In the genomic region with DNA sequence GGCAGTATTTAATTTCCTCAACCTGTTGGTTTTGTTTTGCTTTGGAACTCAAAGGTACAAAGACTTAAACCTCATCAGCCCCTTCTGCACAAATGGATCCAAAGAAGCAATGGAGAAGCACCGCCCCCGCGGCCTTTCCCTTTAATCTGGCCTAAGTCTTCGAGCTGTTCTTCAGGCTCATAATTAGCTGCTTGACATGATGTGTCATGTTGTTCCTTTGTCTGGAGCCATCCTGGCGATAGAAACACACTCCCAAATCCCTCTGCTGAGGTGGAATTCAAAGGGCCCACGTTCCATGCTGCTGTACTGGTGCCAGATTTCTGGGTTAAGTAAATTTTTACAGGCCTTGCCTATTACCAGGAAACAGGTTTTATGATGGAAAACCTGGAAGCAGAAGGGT, we compare ENCODE assay signal across 20 mouse cellular contexts.
A peak's percentile ranks its signal among the peaks of the same experiment; 100 is the strongest.
DNase-seq lines count a peak whose midpoint lies in the region; ATAC-seq lines count a peak whose summit lies in the region.
"Had no signal": no experiment of that assay in that cellular context is flagged by ENCODE, and none has a peak within 500 bp of the region (broad histone marks: within the 10 kb centered on the region; RNA-seq: fewer than 3 reads in every experiment).

No protein-coding gene starts in this region.

- no peak overlapping the region for H3K27ac ChIP-seq in forebrain, embryonic 14.5 days (ENCODE audit: low read depth, low read length)
- H3K27ac ChIP-seq in forebrain, embryonic 16.5 days (ENCODE audit: low read length): no peak overlapping the region
- no peak overlapping the region for H3K27ac ChIP-seq in embryonic facial prominence, embryonic 11.5 days (replicated peaks; ENCODE audit: low read depth, low read length)
- peak overlapping the region; percentile 67 for H3K27ac ChIP-seq in limb, embryonic 13.5 days
- H3K27ac ChIP-seq: gastrocnemius, adult 2 months; limb, embryonic 15.5 days; midbrain, embryonic 12.5 days; stomach, embryonic 15.5 days had no signal

- no peak overlapping the region for H3K4me3 ChIP-seq in forebrain, embryonic 14.5 days (ENCODE audit: low read depth, low read length)
- no peak overlapping the region for H3K4me3 ChIP-seq in forebrain, embryonic 16.5 days (replicated peaks; ENCODE audit: low read length)
- H3K4me3 ChIP-seq in embryonic facial prominence, embryonic 11.5 days (ENCODE audit: low read depth, low read length): no peak overlapping the region
- no peak overlapping the region for H3K4me3 ChIP-seq in limb, embryonic 13.5 days
- H3K4me3 ChIP-seq: gastrocnemius, adult 2 months; limb, embryonic 15.5 days; midbrain, embryonic 12.5 days; stomach, embryonic 15.5 days had no signal

- H3K9me3 ChIP-seq in forebrain, embryonic 14.5 days (replicated peaks; ENCODE audit: control insufficient read depth, low read length): no peaks in the 10 kb centered on the region
- no peaks in the 10 kb centered on the region for H3K9me3 ChIP-seq in forebrain, embryonic 16.5 days (ENCODE audit: control insufficient read depth, low read length)
- no peaks in the 10 kb centered on the region for H3K9me3 ChIP-seq in embryonic facial prominence, embryonic 11.5 days (replicated peaks; ENCODE audit: control insufficient read depth, low read length)
- H3K9me3 ChIP-seq in limb, embryonic 13.5 days: no peaks in the 10 kb centered on the region
- H3K9me3 ChIP-seq: limb, embryonic 15.5 days; midbrain, embryonic 12.5 days; stomach, embryonic 15.5 days had no signal

- H3K27me3 ChIP-seq in forebrain, embryonic 14.5 days (replicated peaks; ENCODE audit: control insufficient read depth, insufficient read depth, low read length): peaks cover 34% of the 10 kb centered on the region
- peaks cover 17% of the 10 kb centered on the region; the same call in 1 of the 2 replicates for H3K27me3 ChIP-seq in forebrain, embryonic 16.5 days (replicated peaks; ENCODE audit: control insufficient read depth, insufficient read depth, low read length)
- no peaks in the 10 kb centered on the region for H3K27me3 ChIP-seq in embryonic facial prominence, embryonic 11.5 days (ENCODE audit: control insufficient read depth, insufficient read depth, low read length)
- peaks cover 23% of the 10 kb centered on the region for H3K27me3 ChIP-seq in limb, embryonic 13.5 days
- H3K27me3 ChIP-seq: limb, embryonic 15.5 days; stomach, embryonic 15.5 days had no signal

- WGBS in forebrain, embryonic 14.5 days: 7% methylated on average over 6 of the region's 6 CpGs
- 9% methylated on average over 6 of the region's 6 CpGs for WGBS in forebrain, embryonic 16.5 days
- 65% methylated on average over 6 of the region's 6 CpGs for WGBS in embryonic facial prominence, embryonic 11.5 days
- WGBS in limb, embryonic 13.5 days: 37% methylated on average over 6 of the region's 6 CpGs

- ATAC-seq in forebrain, embryonic 14.5 days: no peak
- no peak for ATAC-seq in forebrain, embryonic 16.5 days
- ATAC-seq in embryonic facial prominence, embryonic 11.5 days (replicated peaks; ENCODE audit: insufficient number of reproducible peaks, low FRiP score, low TSS enrichment, low read depth): no peak
- peak; percentile 59; the same call in 1 of the 2 replicates for ATAC-seq in limb, embryonic 13.5 days (ENCODE audit: low FRiP score, low read depth)
- ATAC-seq: activated CD4-positive, CD25-positive, alpha-beta regulatory T cell, adult 4 months; liver, postnatal 0 days; Patski had no signal

- H3K36me3 ChIP-seq in forebrain, embryonic 14.5 days (ENCODE audit: control insufficient read depth, insufficient read depth, low read length): no peaks in the 10 kb centered on the region
- H3K36me3 ChIP-seq in forebrain, embryonic 16.5 days (ENCODE audit: control insufficient read depth, insufficient read depth): no peaks in the 10 kb centered on the region
- no peaks in the 10 kb centered on the region for H3K36me3 ChIP-seq in embryonic facial prominence, embryonic 11.5 days (replicated peaks; ENCODE audit: control insufficient read depth, insufficient read depth, low read depth, low read length)
- H3K36me3 ChIP-seq in limb, embryonic 13.5 days: no peaks in the 10 kb centered on the region
- H3K36me3 ChIP-seq: limb, embryonic 15.5 days; midbrain, embryonic 12.5 days; stomach, embryonic 15.5 days had no signal

- H3K9ac ChIP-seq in forebrain, embryonic 14.5 days (ENCODE audit: low read length): no peak overlapping the region
- no peak overlapping the region for H3K9ac ChIP-seq in forebrain, embryonic 16.5 days (replicated peaks; ENCODE audit: low read depth, low read length)
- H3K9ac ChIP-seq in embryonic facial prominence, embryonic 11.5 days (replicated peaks; ENCODE audit: low read length): no peak overlapping the region
- no peak overlapping the region for H3K9ac ChIP-seq in limb, embryonic 13.5 days
- H3K9ac ChIP-seq: limb, embryonic 15.5 days; liver, postnatal 0 days; midbrain, embryonic 12.5 days; stomach, embryonic 15.5 days had no signal

- no peak overlapping the region for H3K4me2 ChIP-seq in forebrain, embryonic 14.5 days (ENCODE audit: low read length)
- no peak overlapping the region for H3K4me2 ChIP-seq in forebrain, embryonic 16.5 days (ENCODE audit: low read length)
- H3K4me2 ChIP-seq in embryonic facial prominence, embryonic 11.5 days (ENCODE audit: low read depth, low read length): no peak overlapping the region
- peak overlapping the region; percentile 3; the same call in 1 of the 2 replicates for H3K4me2 ChIP-seq in limb, embryonic 13.5 days (replicated peaks)
- H3K4me2 ChIP-seq: limb, embryonic 15.5 days; midbrain, embryonic 12.5 days; stomach, embryonic 15.5 days had no signal

- H3K4me1 ChIP-seq in forebrain, embryonic 14.5 days (ENCODE audit: control insufficient read depth, insufficient read depth, low read length): 0 out of 2 replicates have a peak, but pooled peaks cover 5% of the 10 kb centered on the region
- no peaks in the 10 kb centered on the region; the same call in 1 of the 2 replicates for H3K4me1 ChIP-seq in forebrain, embryonic 16.5 days (replicated peaks; ENCODE audit: control insufficient read depth, insufficient read depth, low read length)
- H3K4me1 ChIP-seq in embryonic facial prominence, embryonic 11.5 days (ENCODE audit: control insufficient read depth, insufficient read depth, low read length): no peaks in the 10 kb centered on the region
- H3K4me1 ChIP-seq in limb, embryonic 13.5 days: peaks cover 27% of the 10 kb centered on the region

- DNase-seq in forebrain, embryonic 14.5 days (ENCODE audit: low spot score): peak; percentile 67
- DNase-seq in Muller cell, postnatal 12 days (ENCODE audit: inconsistent ontology term): peak; percentile 84
- DNase-seq in embryonic facial prominence, embryonic 11.5 days (ENCODE audit: low spot score): peak; percentile 30
- DNase-seq in layer of hippocampus, adult 9-11 months: no peak
- no peak for DNase-seq in kidney, postnatal 10 days
- DNase-seq: adrenal gland, postnatal 25 days; B cell, adult 2 months; cerebellum, adult 9-10 months; gastrocnemius, adult 2 months; liver, postnatal 0 days; lung, postnatal 4 days; spleen, adult 18-20 months; thymus, adult 2 months had no signal

Comparison
In these comparisons a context has a peak if more than half of its experiments do, and no peak if none do; other contexts are left out.
1. DNase-seq: peak in forebrain, embryonic 14.5 days (single experiment), Muller cell, postnatal 12 days (single experiment) and embryonic facial prominence, embryonic 11.5 days (single experiment); none in layer of hippocampus, adult 9-11 months (single experiment) and kidney, postnatal 10 days (single experiment).